Mouse (Mus musculus) embryonic facial prominence, embryonic 15.5 days (tissue): Measurements from ENCODE around the gene Mcu. TPM values are rescaled to one million over a fixed set of nuclear protein-coding genes. Genes with fewer than 3 reads are reported as not detected.

ENCODE experiments used
- ATAC-seq: fragments of 200-750 bp; cut with Nextera tagmentation; 2 replicates; pipeline ENCODE4 v1.8.0; 2017; ENCODE audit warnings: low read depth, moderate TSS enrichment; ENCODE audit not compliant: insufficient number of reproducible peaks, low FRiP score, low TSS enrichment
- H3K27ac ChIP-seq: fragments of 300-500 bp; sonication (generic); replicated peaks from 2 replicates; pipeline ENCODE4 v1.5.1; 2015; ENCODE audit warnings: mild to moderate bottlenecking, inconsistent platforms
- H3K27me3 ChIP-seq: fragments of 300-500 bp; sonication (generic); 2 replicates; pipeline ENCODE4 v1.6.1; 2015; ENCODE audit warnings: inconsistent platforms
- H3K36me3 ChIP-seq: fragments of 300-500 bp; sonication (generic); 2 replicates; pipeline ENCODE4 v1.6.1; 2015; ENCODE audit warnings: mild to moderate bottlenecking, inconsistent platforms
- H3K4me1 ChIP-seq: fragments of 300-500 bp; sonication (generic); 2 replicates; pipeline ENCODE4 v1.6.1; 2015; ENCODE audit warnings: inconsistent platforms
- H3K4me2 ChIP-seq: fragments of 300-500 bp; sonication (generic); replicated peaks from 2 replicates; pipeline ENCODE4 v1.6.1; 2015; ENCODE audit warnings: mild to moderate bottlenecking, inconsistent platforms
- H3K4me3 ChIP-seq: fragments of 300-500 bp; sonication (generic); replicated peaks from 2 replicates; pipeline ENCODE4 v1.5.1; 2015; ENCODE audit warnings: mild to moderate bottlenecking, inconsistent platforms
- H3K9ac ChIP-seq: fragments of 300-500 bp; sonication (generic); 2 replicates; pipeline ENCODE4 v1.6.1; 2015; ENCODE audit warnings: inconsistent platforms
- H3K9me3 ChIP-seq: fragments of 300-500 bp; sonication (generic); replicated peaks from 2 replicates; pipeline ENCODE4 v1.6.1; 2016; ENCODE audit warnings: inconsistent platforms
- WGBS: fragments of 180-500 bp; shearing (Covaris S2); methylation state at CpG from one replicate; pipeline ENCODE4 v1.1.7; 2015; 5-methylcytosine and 5-hydroxymethylcytosine counted together
- polyA plus RNA-seq: library from polyadenylated mRNA; unstranded; fragments of >200 nt; fragmentation: Nextera tagmentation; extraction: Ambion mirVana; gene quantifications from 2 replicates; pipeline ENCODE4 v1.2.1, GENCODE M21; 2015

The Mcu gene
- polyA plus RNA-seq, 1 experiment from 2014 or later = 40.7 TPM

GRCm38 (mm10) chr10:59568665-59569480 lies 47.6 kb downstream of the Mcu start:
- Histone ChIP-seq H3K4me3 (no peak overlapping the region), H3K27me3 (no peaks in the 10 kb centered on the region), H3K36me3 (no peaks in the 10 kb centered on the region), H3K4me2 (no peak overlapping the region), H3K27ac (no peak overlapping the region), H3K4me1 (peaks cover 13% of the 10 kb centered on the region; the same call in 1 of the 2 replicates), H3K9ac (no peak overlapping the region), H3K9me3 (peaks cover 7% of the 10 kb centered on the region; the same call in 1 of the 2 replicates)
- ATAC-seq = no peak
- WGBS = 81% methylated on average over 10 of the region's 10 CpGs

- no peak overlapping the region for H3K9ac ChIP-seq
- no peaks in the 10 kb centered on the region for H3K9me3 ChIP-seq
- no peak overlapping the region for H3K4me2 ChIP-seq
- WGBS = 90% methylated on average over 13 of the region's 13 CpGs
- H3K4me3 ChIP-seq = no peak overlapping the region
- no peak for ATAC-seq
- H3K36me3 ChIP-seq = no peaks in the 10 kb centered on the region
- no peak overlapping the region for H3K27ac ChIP-seq
- peaks cover 13% of the 10 kb centered on the region; the same call in 1 of the 2 replicates for H3K4me1 ChIP-seq
- no peaks in the 10 kb centered on the region for H3K27me3 ChIP-seq
These were observed 49.5 kb downstream of the Mcu start for GRCm38 (mm10) chr10:59566968-59567367.

GRCm38 (mm10) chr10:59565995-59566410 lies 50.5 kb downstream of the Mcu start:
- H3K9ac ChIP-seq = no peak overlapping the region
- no peak overlapping the region for H3K4me2 ChIP-seq
- H3K4me1 ChIP-seq = peaks cover 13% of the 10 kb centered on the region; the same call in 1 of the 2 replicates
- 74% methylated on average over 2 of the region's 2 CpGs for WGBS
- H3K9me3 ChIP-seq = no peaks in the 10 kb centered on the region
- H3K27me3 ChIP-seq = no peaks in the 10 kb centered on the region
- no peaks in the 10 kb centered on the region for H3K36me3 ChIP-seq
- peak overlapping the region; percentile 51 for H3K27ac ChIP-seq
- no peak overlapping the region for H3K4me3 ChIP-seq
- no peak for ATAC-seq

GRCm38 (mm10) chr10:59564551-59564950 lies 51.9 kb downstream of the Mcu start:
- no peaks in the 10 kb centered on the region for H3K9me3 ChIP-seq
- ATAC-seq = no peak
- H3K4me3 ChIP-seq = no peak overlapping the region
- H3K4me2 ChIP-seq = no peak overlapping the region
- peaks cover 13% of the 10 kb centered on the region; the same call in 1 of the 2 replicates for H3K4me1 ChIP-seq
- no peak overlapping the region for H3K27ac ChIP-seq
- 74% methylated on average over 5 of the region's 5 CpGs for WGBS
- H3K27me3 ChIP-seq = no peaks in the 10 kb centered on the region
- no peaks in the 10 kb centered on the region for H3K36me3 ChIP-seq
- no peak overlapping the region for H3K9ac ChIP-seq

DNA sequence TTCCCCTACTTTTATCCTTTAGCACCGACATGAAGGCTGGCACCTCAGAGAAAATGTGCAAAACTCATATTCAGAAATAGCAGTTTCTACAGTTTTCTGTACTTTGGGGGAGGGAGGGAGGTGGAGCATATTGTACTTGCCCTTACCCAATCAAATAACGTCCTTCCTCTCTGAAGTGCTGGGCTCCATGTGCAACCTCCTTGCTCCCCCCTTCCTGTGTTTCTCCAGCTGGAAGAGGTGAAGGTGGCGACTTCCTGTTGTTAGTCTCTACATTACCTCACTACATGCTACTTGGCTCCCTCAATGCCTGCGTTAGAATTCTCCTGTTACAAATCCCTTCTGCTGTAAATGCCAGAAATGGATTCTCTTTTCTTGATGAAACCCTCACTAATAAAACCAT lies 54.0 kb downstream of the Mcu start:
- no peak overlapping the region for H3K4me2 ChIP-seq
- peaks cover 10% of the 10 kb centered on the region; the same call in 1 of the 2 replicates for H3K4me1 ChIP-seq
- H3K4me3 ChIP-seq = no peak overlapping the region
- no peak overlapping the region for H3K27ac ChIP-seq
- H3K9me3 ChIP-seq = no peaks in the 10 kb centered on the region
- H3K9ac ChIP-seq = no peak overlapping the region
- ATAC-seq = no peak
- no peaks in the 10 kb centered on the region for H3K36me3 ChIP-seq
- 49% methylated on average over 4 of the region's 4 CpGs for WGBS
- no peaks in the 10 kb centered on the region for H3K27me3 ChIP-seq

DNA sequence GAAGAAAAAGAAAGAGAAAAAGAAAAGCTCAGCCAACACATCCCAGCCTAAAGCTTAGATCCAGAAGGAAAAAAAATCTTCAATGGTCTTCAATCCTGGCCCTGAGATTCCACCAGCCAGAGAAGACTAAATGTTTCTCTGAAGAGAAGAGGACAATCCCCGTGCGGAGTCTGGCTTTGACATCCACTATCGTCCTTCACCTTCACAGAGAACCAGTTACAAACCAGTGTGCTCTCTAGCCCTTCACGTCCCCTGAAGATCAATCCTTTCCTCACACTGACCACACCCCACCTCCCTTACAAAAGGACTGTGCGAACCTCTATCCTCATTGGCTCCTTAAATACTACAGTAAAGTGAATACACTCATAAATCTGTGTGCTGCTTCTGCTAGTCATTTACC lies 56.4 kb downstream of the Mcu start:
- no peak for ATAC-seq
- Histone ChIP-seq H3K9ac (no peak overlapping the region), H3K4me3 (no peak overlapping the region), H3K27ac (no peak overlapping the region), H3K4me2 (no peak overlapping the region), H3K4me1 (no peaks in the 10 kb centered on the region), H3K36me3 (no peaks in the 10 kb centered on the region), H3K27me3 (no peaks in the 10 kb centered on the region), H3K9me3 (no peaks in the 10 kb centered on the region)
- 94% methylated on average over 5 of the region's 5 CpGs for WGBS

- Histone ChIP-seq H3K9ac (no peak overlapping the region), H3K4me2 (no peak overlapping the region), H3K4me3 (no peak overlapping the region), H3K9me3 (no peaks in the 10 kb centered on the region), H3K36me3 (no peaks in the 10 kb centered on the region), H3K27me3 (no peaks in the 10 kb centered on the region), H3K4me1 (no peaks in the 10 kb centered on the region), H3K27ac (no peak overlapping the region)
- ATAC-seq = no peak
- WGBS = 87% methylated on average over 4 of the region's 4 CpGs
These were observed 57.9 kb downstream of the Mcu start for GRCm38 (mm10) chr10:59558602-59559001.

DNA sequence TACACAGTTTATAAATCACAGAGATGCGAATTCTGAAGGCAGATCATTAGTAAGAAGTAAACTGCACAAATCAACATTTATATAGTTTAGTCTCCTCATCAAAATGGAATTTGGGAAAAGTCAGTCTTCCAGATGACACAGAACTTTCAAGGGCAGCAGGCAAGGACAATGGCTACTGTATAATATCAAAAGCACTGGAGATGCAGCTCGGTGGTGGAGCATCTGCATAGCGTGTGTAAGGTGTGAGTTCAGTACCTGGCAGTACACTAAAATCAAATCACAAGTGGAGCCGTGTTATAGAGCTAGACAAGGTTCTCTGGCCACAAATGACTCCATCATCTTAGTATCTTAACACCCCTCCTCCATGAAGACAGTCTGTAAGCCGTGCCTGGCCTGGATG lies 58.3 kb downstream of the Mcu start:
- Histone ChIP-seq H3K4me3 (no peak overlapping the region), H3K27me3 (no peaks in the 10 kb centered on the region), H3K36me3 (no peaks in the 10 kb centered on the region), H3K27ac (no peak overlapping the region), H3K9ac (no peak overlapping the region), H3K4me1 (no peaks in the 10 kb centered on the region), H3K9me3 (no peaks in the 10 kb centered on the region), H3K4me2 (no peak overlapping the region)
- 88% methylated on average over 5 of the region's 5 CpGs for WGBS
- no peak for ATAC-seq

DNA sequence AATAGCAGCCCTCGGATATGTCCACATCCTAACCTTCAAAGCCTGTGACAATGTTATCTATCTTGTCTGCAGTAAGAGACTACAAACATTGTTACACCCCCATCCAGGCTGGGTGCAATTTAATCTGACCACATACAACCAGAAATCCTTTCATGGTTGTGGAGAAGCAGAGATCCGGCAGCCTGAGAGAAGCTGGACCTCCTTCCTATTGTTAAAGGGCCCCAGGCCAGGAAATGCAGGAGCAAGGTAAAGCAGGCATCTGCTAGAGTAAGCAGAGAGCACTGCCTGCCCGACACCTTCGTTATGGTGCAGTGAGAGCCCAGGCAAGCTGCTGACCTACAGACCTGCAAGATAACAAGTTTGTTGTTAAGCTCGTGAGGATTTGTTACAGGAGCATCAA lies 60.0 kb downstream of the Mcu start:
- H3K36me3 ChIP-seq = no peaks in the 10 kb centered on the region
- H3K4me1 ChIP-seq = no peaks in the 10 kb centered on the region
- H3K27me3 ChIP-seq = no peaks in the 10 kb centered on the region
- no peaks in the 10 kb centered on the region for H3K9me3 ChIP-seq
- ATAC-seq = no peak
- no peak overlapping the region for H3K9ac ChIP-seq
- H3K4me2 ChIP-seq = no peak overlapping the region
- no peak overlapping the region for H3K27ac ChIP-seq
- no peak overlapping the region for H3K4me3 ChIP-seq
- WGBS = 33% methylated on average over 5 of the region's 5 CpGs

DNA sequence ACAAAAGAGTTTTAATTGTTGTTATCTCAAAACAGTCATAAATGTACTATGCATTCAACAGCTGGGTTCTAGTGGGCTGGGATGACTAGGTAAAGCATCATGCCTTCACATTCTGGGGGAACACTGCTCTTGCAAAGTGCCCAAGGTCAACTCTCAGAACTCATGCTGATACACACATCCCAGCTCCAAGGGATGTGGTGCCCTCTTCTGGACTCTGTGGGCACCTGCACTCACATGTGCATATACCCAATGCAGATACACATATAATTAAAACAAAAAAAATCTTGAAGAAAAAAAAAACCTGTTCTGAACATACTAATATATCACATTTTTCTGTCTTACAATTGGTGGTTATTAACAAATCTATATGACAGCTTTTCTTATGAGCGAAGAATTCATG lies 62.2 kb downstream of the Mcu start:
- ATAC-seq = no peak
- Histone ChIP-seq H3K9ac (no peak overlapping the region), H3K27ac (no peak overlapping the region), H3K27me3 (no peaks in the 10 kb centered on the region), H3K9me3 (no peaks in the 10 kb centered on the region), H3K4me2 (no peak overlapping the region), H3K36me3 (no peaks in the 10 kb centered on the region), H3K4me3 (no peak overlapping the region), H3K4me1 (no peaks in the 10 kb centered on the region)
- 93% methylated on average over 1 of the region's 1 CpGs for WGBS

GRCm38 (mm10) chr10:59552456-59552855 lies 64.0 kb downstream of the Mcu start:
- Histone ChIP-seq H3K9me3 (no peaks in the 10 kb centered on the region), H3K4me1 (no peaks in the 10 kb centered on the region), H3K36me3 (no peaks in the 10 kb centered on the region), H3K4me3 (no peak overlapping the region), H3K27ac (no peak overlapping the region), H3K27me3 (no peaks in the 10 kb centered on the region), H3K4me2 (no peak overlapping the region), H3K9ac (no peak overlapping the region)
- no peak for ATAC-seq
- 56% methylated on average over 1 of the region's 1 CpGs for WGBS
